Mouse (Mus musculus) adrenal gland, postnatal 14 days (tissue): ENCODE results near the gene Pde8b. TPM values are rescaled to one million over a fixed set of nuclear protein-coding genes. Genes with fewer than 3 reads are reported as not detected.

Source experiments
- DNase-seq: peaks from one replicate; pipeline ENCODE4 v3.0.0; 2021; ENCODE audit warnings: mixed read lengths
- total RNA-seq: library from RNA; stranded (reverse); gene quantifications from 2 replicates; pipeline ENCODE4 v1.2.3, GENCODE M21; 2021

Pde8b gene
- total RNA-seq, 1 experiment from 2014 or later, result 84.2 TPM

DNA sequence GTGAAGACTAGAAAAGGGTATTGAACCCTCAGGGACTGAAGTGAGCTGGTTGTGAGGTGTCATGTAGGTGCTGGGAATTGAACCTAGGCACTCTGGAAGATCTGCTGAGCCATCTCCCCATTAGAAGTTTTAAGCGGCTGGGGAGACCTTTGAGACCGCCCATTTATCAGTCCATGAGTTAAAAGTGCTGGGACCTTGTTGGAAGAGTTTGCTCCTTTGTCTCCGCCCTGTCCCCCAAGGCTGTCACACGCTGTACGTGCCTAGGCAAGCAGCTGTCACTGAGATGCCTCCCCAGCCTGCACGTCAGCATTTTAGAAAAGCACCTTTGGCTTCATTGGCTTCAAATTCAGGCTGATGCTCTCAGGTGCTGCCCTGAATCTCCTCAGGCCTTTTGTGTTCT, 229.9 kb downstream of the Pde8b start:
- DNase-seq, result no peak

DNA sequence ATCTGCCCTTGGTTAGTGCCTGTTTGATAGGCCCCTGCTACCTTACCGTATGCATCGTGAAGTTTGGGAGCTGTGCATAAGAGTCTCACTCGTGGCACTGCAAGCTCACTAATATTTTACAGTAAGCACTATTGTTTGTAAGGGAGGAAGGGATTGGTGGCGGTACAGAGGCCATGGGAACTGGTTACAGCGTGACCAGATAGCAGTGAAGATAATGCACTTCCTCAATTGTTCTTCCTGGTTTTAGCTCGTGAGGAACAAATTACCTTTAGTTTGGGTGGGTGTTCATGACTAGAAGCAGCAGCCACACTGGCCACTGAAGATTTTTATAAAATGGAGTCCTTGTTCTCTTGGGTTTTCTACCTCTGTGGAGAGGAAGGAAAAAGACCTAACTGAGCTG, 230.8 kb downstream of the Pde8b start:
- no peak for DNase-seq

DNA sequence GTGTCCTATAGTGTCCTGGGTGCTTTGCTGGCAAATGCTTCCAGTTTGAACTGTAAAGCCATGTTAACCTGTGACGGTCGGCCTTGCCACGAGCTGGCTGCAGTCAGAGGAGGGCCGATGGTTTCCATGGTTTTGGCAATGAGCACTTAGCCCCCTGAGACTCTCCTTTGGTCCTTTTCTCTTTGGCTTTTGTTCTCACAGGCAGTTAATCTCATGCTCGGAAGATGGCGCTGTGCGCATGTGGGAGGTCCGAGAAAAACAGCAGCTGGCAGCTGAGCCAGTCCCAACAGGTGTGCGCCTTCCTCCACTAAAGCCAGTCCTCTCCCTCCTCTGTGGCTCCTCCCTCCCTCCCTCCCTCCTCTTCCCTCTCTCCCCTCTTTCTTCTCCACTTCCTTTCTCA, 232.2 kb downstream of the Pde8b start:
- DNase-seq, result peak; percentile 78

DNA sequence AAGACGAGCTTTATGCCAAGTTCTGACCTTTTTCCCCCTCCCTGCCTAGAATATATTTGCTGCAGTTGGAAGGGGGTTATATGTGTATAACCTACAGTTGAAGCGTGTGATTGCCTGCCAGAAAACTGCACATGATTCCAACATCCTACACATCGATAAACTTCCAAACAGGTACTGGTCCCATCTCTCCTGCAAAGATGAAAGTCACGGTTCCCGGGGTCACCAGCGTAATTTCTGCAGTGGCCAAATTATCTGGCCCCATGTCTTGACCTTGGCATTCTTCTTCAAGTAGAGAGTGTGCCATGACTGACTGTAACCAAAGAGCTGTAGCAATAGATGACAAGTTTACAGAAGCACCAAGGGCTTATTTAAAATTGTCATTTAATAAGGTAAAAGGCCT, 232.9 kb downstream of the Pde8b start:
- DNase-seq, result no peak

DNA sequence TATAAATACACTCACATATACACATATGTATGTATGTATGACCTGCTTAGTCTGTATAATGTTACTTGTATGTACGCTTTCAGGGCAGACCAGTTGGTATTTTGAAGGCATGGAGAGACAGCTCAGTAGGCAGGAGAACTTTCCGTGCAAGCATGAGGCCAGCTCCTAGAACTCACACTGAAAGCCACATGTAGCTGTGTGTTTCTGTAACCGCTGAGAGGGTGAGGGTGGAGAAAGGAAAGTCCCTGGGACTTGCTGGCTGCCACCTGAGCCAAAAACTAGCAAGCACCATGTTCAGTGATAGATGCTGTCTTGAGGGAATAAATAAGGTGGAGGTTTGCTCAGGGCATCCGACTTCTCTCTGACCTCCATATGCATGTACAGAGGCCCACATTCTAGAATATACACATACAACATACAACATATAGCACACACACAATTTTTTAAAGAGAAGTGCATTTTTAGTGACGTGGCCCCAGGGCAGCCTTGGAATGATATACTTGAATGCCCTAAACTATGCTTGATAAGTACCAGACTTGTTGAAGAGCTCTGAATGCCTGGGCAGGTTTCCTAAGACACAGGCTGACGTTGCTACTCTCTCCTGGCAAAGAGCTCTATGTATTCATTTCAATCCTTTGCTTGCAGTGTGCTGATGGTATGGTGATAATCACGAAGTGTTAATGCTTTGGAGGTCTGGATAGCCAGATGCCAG, 238.4 kb downstream of the Pde8b start:
- no peak for DNase-seq

DNA sequence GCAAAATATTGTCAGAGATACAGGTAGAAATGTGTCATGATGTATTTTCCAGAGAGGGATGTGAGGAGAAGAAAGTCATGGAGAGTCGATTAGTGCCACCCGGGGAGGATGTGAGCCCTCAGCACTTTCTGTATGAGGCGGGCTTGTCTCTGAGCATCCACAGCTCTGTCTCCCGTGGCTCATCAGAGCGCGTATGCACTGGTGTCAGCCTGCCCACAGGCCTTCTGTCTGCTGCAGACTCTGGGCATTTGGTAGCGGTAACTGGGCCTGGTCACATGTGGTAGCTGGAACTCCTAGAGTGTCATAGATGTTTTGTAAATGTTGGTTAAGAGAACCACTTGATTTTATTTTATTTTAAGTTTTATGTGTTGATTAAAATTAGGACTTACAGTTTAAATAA, 240.9 kb downstream of the Pde8b start:
- no peak for DNase-seq

DNA sequence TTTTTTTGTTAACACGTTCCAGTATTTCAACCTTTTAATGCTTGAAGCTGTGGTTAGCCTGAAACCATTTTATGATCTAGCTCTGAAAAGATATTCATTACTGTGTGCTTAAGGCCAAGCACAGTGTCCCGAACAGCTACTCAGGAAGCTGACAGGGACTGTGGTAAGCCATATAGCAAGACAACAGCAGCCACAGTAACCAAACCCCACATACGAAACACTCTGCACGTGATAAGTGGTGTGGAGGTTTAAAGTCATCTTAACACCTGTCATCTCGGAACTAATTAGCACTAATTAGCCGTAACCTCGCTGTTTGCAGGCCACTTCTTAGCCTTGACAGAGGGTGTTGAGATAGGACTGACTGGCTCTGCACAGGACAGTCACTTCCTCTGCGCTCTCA, 242.9 kb downstream of the Pde8b start:
- DNase-seq, result no peak

DNA sequence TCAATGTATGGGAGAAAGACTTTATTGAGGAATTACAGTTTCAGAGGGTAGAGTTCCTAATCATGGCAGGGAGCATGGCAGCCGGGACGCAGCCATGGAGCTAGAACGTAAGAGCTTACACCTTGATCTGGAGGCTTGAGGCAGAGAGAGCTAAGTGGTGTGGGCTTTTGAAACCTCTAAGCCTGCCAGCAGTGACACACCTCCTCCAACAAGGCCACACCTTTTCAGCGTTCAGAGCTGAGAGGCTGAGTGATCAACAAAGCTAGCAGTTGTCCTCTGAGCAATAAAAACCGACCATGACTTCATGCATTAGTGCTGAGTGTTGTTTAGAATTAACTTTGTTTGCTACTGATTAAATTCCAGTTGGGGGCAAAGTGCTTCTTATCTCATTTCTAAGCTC, 259.6 kb downstream of the Pde8b start:
- DNase-seq, result no peak

DNA sequence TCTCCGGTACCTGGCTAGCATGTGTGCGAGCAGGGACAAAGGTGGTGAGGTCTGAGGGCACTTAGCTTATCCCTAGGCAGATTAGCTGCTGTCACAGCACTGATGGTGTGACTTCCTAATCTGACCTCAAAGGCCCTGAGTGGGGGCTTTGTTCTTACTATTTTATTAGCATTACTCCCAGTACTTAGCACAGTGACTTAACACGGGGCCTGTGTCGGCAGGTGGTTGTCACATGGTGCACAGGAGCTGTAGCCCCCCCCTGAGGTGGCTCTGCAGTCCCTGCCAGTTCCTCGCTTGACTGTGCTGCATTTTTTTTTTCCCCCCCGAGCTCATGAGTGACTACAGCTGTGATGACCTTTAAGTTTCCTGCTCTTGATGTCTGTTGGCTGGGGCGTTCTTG, 271.1 kb downstream of the Pde8b start:
- no peak for DNase-seq

DNA sequence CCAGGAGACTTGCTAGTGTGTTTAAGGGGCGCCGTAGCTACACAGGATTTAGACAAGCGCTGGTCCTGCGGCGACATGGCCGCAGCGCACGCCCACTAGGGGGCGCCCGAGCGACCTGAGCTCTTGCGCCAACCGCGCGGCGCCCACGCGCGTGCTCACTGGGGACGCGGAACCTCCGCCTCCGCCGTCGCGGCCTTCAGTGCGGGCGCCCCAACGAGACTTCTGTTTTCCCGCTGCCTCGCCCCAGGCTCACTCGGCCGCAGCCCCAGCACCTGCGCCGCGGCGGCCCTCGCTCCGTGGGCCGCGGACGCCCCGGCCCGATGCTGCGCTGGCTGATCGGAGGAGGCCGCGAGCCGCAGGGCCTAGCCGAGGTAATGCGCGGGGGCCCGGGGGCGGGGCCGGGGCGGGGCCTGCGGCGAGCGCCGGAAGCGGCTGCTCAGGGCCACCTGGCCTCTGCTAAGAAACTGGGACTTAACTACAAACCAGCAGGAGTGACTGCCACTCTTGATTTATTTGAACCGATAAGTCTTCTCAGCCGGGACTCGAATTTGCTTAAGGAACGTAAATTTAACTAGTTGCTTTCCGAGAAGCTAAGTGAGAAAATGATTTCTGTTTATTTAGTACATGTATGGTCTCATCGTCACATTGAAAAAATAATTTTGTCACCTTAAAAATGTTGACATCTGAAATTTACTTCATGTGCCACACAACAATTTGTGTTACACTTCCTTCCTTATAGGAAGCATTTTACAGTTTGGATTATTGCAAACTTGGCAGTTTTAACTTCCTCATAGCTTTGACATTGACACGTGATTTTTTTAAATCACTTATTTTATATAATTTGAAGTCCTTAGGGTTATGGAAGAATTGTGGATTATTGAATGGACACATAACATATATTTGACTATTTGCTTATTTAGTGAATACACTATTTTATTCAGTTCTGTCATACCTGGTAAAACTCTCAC, 273.6 kb downstream of the Pde8b start, which contains the start of gene Wdr41:
Gene Wdr41 (plus strand): TSS at position 126 of the 968 bp plus-strand sequence.
- DNase-seq, result peak; percentile 94

DNA sequence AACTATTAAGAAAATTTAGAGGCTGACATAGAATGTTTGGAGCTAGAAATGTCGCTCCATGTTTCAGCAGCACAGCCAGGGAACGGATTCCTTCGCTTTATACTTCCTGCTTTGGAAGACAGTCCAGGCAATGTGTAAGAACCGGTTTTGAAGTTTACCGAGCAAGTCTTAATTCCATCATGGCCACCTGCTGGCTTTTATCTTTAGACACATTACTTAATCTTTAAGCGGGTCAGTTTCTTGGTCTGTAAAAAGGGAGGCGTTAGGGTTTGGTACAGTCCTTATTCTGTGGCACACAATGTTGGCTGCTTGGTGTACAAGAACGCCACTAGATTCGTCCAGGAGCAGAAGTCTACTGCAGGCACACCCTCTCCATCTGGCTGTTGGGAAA, 274.3 kb downstream of the Pde8b start:
- DNase-seq, result no peak

Other genes starting within 250 kb of the Pde8b start
- gene Zbed3, start 73.3 kb upstream of the Pde8b start, total RNA-seq, result 29.6 and 32.8 TPM in 2 replicates
- 33.8 and 34.1 TPM in 2 replicates for gene Aggf1, start 125.0 kb upstream of the Pde8b start, total RNA-seq
- gene Crhbp, start 194.6 kb upstream of the Pde8b start, total RNA-seq, result 0.23 TPM in 1 of 2 replicates, not detected in the other
- not detected in 2 replicates for gene S100z, start 228.4 kb upstream of the Pde8b start, total RNA-seq